Mouse (Mus musculus): Measurements from ENCODE around the gene Dock1. TPM values are rescaled to one million over a fixed set of nuclear protein-coding genes. Genes with fewer than 3 reads are reported as not detected.
A peak's percentile ranks its signal among the peaks of the same experiment; 100 is the strongest.

Dock1 gene
- 10 to 100 TPM; 46.8 to 47.5 TPM for total RNA-seq (2021)

- intact Hi-C loops (cut with DNase I): loop anchor here (5.0 kb wide), 2 partner anchors 57 to 102 kb away; no protein-coding TSS in a partner anchor
- peak; percentile 85 to 87 for DNase-seq
These were observed at the start of gene Dock1 for GRCm38 (mm10) chr7:134670312-134671002. Gene Dock1, plus strand, starts transcription at chr7:134670654.

- intact Hi-C loops (cut with DNase I): no loop called here
These were observed 42.5 kb upstream of the Dock1 start for GRCm38 (mm10) chr7:134627906-134628305.

GRCm38 (mm10) chr7:134650246-134650830, 20.1 kb upstream of the Dock1 start:
- DNase-seq: peak; percentile 39 to 50
- intact Hi-C loops (cut with DNase I): no loop called here

More at GRCm38 (mm10) chr7:134627906-134628305, 42.5 kb upstream of the Dock1 start:
- DNase-seq: peak; percentile 13 to 18

GRCm38 (mm10) chr7:134651071-134651470, 19.4 kb upstream of the Dock1 start:
- no peak for DNase-seq
- intact Hi-C loops (cut with DNase I): no loop called here

DNA sequence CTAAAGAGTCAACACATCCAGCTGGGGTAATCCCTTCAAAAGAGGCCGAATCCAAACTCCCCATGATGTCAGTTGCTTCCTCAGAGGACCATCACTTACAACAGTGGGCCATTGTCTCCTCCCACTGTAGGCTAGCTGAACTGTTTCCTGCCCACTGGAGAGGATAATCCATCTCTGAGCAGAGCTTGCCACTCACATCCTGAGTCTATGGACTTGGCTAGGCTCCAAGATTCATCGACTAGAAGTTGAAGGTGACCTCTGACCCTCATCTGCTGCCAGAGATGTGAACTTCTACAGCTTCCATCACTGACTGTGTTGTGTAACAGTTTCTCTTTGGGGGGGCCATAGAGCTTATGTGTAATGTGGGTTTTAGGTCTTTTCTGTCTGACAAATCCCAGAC, 7.2 kb upstream of the Dock1 start:
- no peak for DNase-seq
- intact Hi-C loops (cut with DNase I): no loop called here

- intact Hi-C loops (cut with DNase I): no loop called here
- no peak for DNase-seq
These were observed 4.7 kb upstream of the Dock1 start for GRCm38 (mm10) chr7:134665642-134666282.

GRCm38 (mm10) chr7:134667271-134667702, 3.2 kb upstream of the Dock1 start:
- intact Hi-C loops (cut with DNase I): no loop called here
- no peak for DNase-seq

- DNase-seq: no peak
- intact Hi-C loops (cut with DNase I): loop anchor here (5.0 kb wide), 2 partner anchors 58 to 103 kb away; no protein-coding TSS in a partner anchor
These were observed 761 bp upstream of the Dock1 start for GRCm38 (mm10) chr7:134669474-134670311.

GRCm38 (mm10) chr7:134671003-134671461, 578 bp downstream of the Dock1 start:
- DNase-seq: peak; percentile 50 to 74
- intact Hi-C loops (cut with DNase I): loop anchor here (5.0 kb wide), 2 partner anchors 56 to 101 kb away; no protein-coding TSS in a partner anchor

- peak; percentile 20 to 29 for DNase-seq
- intact Hi-C loops (cut with DNase I): loop anchor here (5.0 kb wide), 2 partner anchors 56 to 101 kb away; no protein-coding TSS in a partner anchor
These were observed 1.0 kb downstream of the Dock1 start for GRCm38 (mm10) chr7:134671467-134671901.

DNA sequence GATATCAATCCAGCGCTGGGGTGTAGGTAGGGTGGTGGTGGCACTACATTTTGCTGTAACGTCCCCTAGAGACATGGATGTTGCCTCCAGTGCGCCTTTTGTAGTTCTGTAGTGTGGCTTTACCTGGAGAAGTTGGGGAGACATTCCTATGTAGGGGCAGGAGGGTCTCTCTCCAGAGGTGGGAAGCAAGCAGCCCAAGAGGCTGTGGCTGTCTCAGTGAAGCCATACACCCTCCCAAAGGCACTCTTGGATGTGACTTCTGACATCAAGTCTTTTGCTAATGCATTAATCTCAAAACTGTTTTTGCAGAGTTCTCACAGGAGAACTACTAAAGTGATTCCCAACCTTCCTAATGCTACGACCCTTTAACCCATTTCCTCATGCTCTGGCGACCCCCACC, 2.7 kb downstream of the Dock1 start:
- intact Hi-C loops (cut with DNase I): loop anchor here (5.0 kb wide), 2 partner anchors 54 to 99 kb away; no protein-coding TSS in a partner anchor
- peak in 1 of 2 experiments; percentile 0 for DNase-seq

GRCm38 (mm10) chr7:134673952-134674351, 3.5 kb downstream of the Dock1 start:
- peak; percentile 53 to 59 for DNase-seq
- intact Hi-C loops (cut with DNase I): loop anchor here (5.0 kb wide), 2 partner anchors 53 to 98 kb away; no protein-coding TSS in a partner anchor

DNA sequence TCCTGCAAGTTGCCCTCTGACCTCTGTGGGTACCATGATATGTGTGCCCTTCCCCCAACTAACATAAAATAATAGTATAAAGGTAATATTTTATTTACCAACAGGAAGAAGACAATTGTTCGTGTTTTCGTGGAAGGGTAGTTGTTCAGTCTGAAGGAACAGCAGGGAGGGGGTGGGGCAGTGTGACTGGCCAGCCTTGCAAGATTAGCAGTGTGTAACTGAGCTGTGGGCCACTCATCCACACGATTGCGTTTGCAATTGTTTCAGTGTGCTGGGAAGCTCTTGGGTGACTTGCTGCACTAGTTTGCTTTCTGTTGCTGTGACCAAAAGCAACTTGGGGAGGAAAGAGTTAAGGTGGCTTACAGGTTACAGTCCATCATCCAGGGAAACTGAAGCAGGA, 7.4 kb downstream of the Dock1 start:
- DNase-seq: no peak
- intact Hi-C loops (cut with DNase I): no loop called here

DNA sequence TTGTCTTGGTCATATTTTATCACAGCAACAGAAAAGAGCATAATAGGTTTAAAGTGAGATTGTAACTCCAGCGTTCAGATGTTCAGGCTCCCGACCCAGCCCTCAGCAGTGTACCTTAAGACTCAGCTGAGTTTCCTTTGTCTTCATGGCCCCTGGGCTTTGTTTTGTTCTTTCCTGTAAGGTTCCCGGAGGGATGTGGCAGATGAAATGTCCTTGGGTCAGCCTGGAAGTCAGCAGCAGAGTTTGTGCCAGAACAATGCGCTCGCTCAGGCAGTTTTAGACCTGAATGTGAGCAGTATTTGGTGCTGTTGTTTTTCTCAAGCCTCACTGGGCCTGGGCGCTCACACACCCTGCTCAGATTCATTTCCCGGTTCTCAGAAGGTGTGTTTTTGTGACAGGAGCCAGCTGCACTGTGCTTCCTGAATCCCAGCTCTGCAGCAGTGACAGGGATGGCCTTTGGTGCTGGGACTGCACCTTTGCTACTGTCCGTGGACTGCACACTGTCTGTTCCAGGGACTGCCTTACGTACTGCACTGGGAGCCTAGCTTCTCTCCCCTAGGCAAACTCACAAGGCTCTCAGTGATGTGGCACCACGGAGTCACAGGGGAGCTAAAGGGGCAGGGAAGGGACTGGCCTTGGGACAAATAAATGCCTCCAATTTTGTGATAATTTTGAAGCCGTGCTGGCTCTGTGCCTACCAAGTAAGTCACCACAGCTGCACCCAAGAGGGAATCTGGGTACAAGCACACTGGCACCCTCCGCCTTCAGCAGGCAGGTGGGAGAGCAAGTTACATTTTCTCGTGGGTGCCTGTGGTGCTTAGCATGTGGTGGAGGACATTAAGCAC, 9.1 kb downstream of the Dock1 start:
- DNase-seq: peak in 1 of 2 experiments; percentile 44
- intact Hi-C loops (cut with DNase I): no loop called here

DNA sequence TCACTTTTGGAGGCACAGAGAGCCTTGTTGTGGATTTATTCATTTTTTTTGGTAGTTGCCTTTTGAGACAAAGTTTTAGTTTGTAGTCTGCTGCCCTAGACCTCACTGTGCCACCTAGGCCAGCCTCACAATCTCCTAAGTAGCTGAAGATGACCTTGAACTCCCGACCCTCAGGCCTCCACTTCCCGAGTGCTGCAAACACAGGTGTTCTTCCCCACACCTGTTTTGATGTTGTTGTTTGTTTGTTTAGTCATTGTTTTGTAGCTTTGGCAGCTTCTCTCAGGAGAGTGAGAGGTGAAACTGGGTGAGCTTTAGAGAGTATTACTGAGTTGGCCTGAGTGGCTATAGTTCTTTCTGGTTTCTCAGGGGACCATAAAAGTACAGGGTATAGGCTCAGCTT, 9.7 kb downstream of the Dock1 start:
- DNase-seq: no peak
- intact Hi-C loops (cut with DNase I): no loop called here

DNA sequence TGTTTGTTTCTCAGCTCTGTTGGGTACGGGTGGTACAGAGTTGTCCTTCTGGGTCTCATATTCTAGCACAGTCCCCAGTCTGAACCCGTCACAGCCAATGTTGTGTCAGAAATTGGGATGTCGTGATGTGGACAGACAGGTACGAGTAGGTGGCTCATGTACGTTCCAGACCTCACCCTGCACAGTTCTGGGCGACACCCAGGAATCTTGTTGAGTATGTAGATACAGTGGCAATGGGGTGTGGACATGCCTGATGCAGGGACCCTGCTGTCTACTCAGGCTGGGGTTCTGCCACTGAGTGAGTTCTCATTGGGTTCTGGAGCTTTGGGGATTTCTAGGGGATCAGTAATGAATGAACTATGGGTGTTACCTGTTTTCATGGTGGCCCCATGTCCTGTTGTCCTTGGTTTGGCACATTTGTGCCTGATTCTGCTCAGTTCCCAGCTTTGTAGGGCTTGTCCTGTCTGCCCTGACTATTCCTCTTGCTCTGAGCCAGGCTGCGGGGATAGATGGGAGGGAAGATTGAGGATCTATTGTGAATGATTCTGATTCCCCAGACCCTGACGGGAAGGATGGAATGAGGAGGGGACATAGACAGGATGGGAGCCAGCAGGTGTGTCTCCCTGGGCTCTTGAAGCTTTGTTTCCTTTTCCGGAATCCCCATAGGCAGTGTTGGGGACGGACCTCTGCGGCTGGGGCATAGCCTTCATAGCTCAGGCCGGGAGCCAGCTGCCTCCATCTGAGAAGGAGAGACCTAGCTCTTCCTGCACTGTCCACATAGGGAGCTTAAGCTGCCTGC, 11.5 kb downstream of the Dock1 start:
- intact Hi-C loops (cut with DNase I): no loop called here
- DNase-seq: no peak

DNA sequence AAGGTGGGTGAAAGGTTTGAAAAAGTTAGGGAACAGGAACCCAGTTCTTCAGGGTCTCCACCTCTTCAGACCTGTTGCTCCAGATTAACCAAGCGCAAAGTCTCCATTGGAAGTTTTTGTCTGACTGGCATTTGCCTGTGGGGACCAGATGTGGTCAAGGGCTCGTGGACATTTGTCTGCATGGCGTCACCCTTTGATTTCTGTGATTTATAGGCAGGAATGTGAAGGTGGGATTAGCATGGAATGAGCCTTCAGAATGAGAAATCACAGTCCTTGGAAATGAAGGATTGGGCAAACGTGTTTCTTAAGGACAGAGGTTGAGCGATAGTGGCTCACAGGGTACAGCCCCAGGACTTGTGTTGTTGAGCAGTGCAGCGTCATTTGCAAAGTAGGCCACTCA, 17.9 kb downstream of the Dock1 start:
- no peak for DNase-seq
- intact Hi-C loops (cut with DNase I): no loop called here

GRCm38 (mm10) chr7:134690118-134690517, 19.7 kb downstream of the Dock1 start:
- intact Hi-C loops (cut with DNase I): no loop called here
- DNase-seq: no peak

DNA sequence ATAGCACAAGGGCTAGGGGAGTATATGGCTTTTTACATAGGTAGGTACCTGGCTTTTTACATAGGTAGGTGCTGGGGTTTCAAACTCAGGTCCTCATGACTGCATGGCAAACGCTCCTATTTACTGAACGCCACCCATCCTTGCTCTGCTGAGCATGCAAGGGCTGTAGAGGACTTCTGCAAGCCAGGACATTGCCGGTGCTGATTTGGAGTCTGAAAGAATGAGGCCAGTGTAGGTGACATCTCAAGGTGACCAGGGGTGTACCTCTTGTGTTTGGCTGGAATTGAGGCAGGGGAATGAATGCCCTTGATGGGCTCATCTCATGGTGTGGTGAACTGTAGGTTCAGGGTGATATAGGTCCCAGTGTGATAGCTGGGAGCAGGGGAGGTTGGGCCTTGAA, 20.4 kb downstream of the Dock1 start:
- intact Hi-C loops (cut with DNase I): no loop called here

More for the DNA sequence above, 20.4 kb downstream of the Dock1 start:
- no peak for DNase-seq
